Mouse (Mus musculus) liver, embryonic 14.5 days (tissue): ENCODE results near the gene Arpc4.

ENCODE experiments used
- CTCF ChIP-seq: IDR thresholded peaks from 2 replicates; pipeline ENCODE4 v1.5.1; 2016; ENCODE audit warnings: antibody characterized with exemption, low read depth, control low read depth
- EP300 ChIP-seq: IDR thresholded peaks from 2 replicates; pipeline ENCODE4 v1.6.1; 2016; ENCODE audit warnings: antibody characterized with exemption, low read depth

DNA sequence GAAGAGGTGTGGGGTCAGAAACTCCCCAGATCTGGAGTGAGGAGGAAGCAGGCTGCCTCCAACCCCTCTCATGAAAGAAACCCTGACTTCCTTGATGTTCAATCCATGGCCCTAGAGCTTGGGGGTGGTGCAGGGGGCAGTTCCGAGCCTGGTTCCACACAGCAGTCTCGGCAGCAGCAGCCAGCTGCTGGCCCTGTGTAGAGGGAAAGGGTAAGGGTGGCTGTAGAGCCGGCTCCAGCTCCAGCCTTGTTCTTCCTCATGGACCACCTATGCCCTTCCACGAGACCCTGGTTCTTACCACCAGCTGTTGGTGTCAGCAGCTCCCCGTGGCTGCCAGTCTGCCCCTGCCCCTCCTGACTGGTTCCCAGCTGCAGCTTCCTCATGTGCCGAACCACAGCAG is 43.7 kb upstream of the Arpc4 start:
- TF ChIP-seq CTCF (no peak), EP300 (no peak)
